In the genomic region with DNA sequence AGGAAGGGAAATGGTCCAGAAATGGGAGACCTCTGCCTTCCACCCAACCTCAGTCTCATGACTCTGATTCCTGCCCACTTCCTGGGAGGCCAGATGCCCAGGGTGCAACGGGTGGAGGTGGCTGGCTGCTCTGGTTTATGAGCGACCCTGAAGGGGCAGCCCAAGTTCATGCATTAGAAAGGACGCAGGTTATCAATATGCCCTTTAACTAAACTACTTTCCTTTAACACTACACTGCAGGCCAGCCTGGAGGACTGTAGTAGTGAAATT, we compare ENCODE assay signal across 9 mouse cellular contexts. TPM values are rescaled to one million over a fixed set of nuclear protein-coding genes. Genes with fewer than 3 reads are reported as not detected.
A peak's percentile ranks its signal among the peaks of the same experiment; 100 is the strongest.
DNase-seq lines count a peak whose midpoint lies in the region; ATAC-seq and TF ChIP-seq lines count a peak whose summit lies in the region.
"Had no signal": no experiment of that assay in that cellular context is flagged by ENCODE, and none has a peak within 500 bp of the region (broad histone marks: within the 10 kb centered on the region; RNA-seq: fewer than 3 reads in every experiment).

No protein-coding gene starts in this region.

- TF ChIP-seq CTCF in forebrain, postnatal 0 days (IDR thresholded peaks at IDR 0.05; ENCODE audit: low read depth), result no peak
- TF ChIP-seq CTCF in small intestine, adult 2 months (IDR thresholded peaks at IDR 0.05; ENCODE audit: extremely low read depth, insufficient read length, insufficient replicate concordance, low read depth, low read length), result no peak

- peak overlapping the region; percentile 93 for H3K4me2 ChIP-seq in neural tube, embryonic 11.5 days (ENCODE audit: low read depth)
- peak overlapping the region; percentile 71 for H3K4me2 ChIP-seq in forebrain, postnatal 0 days (ENCODE audit: low read depth)
- peak overlapping the region; percentile 79 for H3K4me2 ChIP-seq in limb, embryonic 11.5 days (ENCODE audit: low read depth, severe bottlenecking)

- no peak for ATAC-seq in neural tube, embryonic 11.5 days (ENCODE audit: insufficient read depth, low FRiP score, low TSS enrichment)
- no peak for ATAC-seq in forebrain, postnatal 0 days
- ATAC-seq in limb, embryonic 11.5 days (ENCODE audit: insufficient number of reproducible peaks, low FRiP score, low TSS enrichment, low read depth), result no peak

- H3K9ac ChIP-seq in neural tube, embryonic 11.5 days (ENCODE audit: low read length), result peak overlapping the region; percentile 14; the same call in 1 of the 2 replicates
- peak overlapping the region; percentile 87 for H3K9ac ChIP-seq in forebrain, postnatal 0 days
- H3K9ac ChIP-seq in limb, embryonic 11.5 days (ENCODE audit: low read length), result peak overlapping the region; percentile 74; the same call in 1 of the 2 replicates

- TF ChIP-seq POLR2A in small intestine, adult 2 months (IDR thresholded peaks at IDR 0.05; ENCODE audit: low read depth, low read length), result no peak; the same call in none of the 2 replicates

- no peaks in the 10 kb centered on the region for H3K9me3 ChIP-seq in neural tube, embryonic 11.5 days (ENCODE audit: control insufficient read depth, low read length)
- H3K9me3 ChIP-seq in forebrain, postnatal 0 days (ENCODE audit: low read length), result no peaks in the 10 kb centered on the region
- no peaks in the 10 kb centered on the region for H3K9me3 ChIP-seq in limb, embryonic 11.5 days (ENCODE audit: control insufficient read depth, low read length)

- H3K36me3 ChIP-seq in neural tube, embryonic 11.5 days (ENCODE audit: control insufficient read depth, insufficient read depth, low read length), result peaks cover 9% of the 10 kb centered on the region
- H3K36me3 ChIP-seq in forebrain, postnatal 0 days (ENCODE audit: insufficient read depth), result peaks cover 25% of the 10 kb centered on the region
- H3K36me3 ChIP-seq in limb, embryonic 11.5 days (ENCODE audit: control insufficient read depth, insufficient read depth, low read length), result no peaks in the 10 kb centered on the region; the same call in 1 of the 2 replicates
- peaks cover 38% of the 10 kb centered on the region for H3K36me3 ChIP-seq in small intestine, adult 2 months (ENCODE audit: control insufficient read depth, insufficient read depth, low read length)

- no peak for DNase-seq in neural tube, embryonic 11.5 days (ENCODE audit: low spot score)
- DNase-seq in neural tube, embryonic 10.5 days (ENCODE audit: extremely low spot score, low spot score), result no peak
- DNase-seq in forebrain, postnatal 0 days, result no peak
- no peak for DNase-seq in limb, embryonic 11.5 days (ENCODE audit: low spot score)
- no peak for DNase-seq in frontal cortex, postnatal 14 days (ENCODE audit: low spot score in 2 of 2)
- DNase-seq in cerebellum, postnatal 10 days, result no peak
- no peak for DNase-seq in c-Kit-positive CD71-positive TER-119-positive erythroid progenitor cells, embryonic 14.5 days (ENCODE audit: low spot score)
- DNase-seq: adrenal gland, adult 8-10 months had no signal

- no peak overlapping the region for H3K27ac ChIP-seq in neural tube, embryonic 11.5 days (ENCODE audit: low read depth, low read length)
- H3K27ac ChIP-seq in forebrain, postnatal 0 days (ENCODE audit: low read depth, low read length), result no peak overlapping the region
- no peak overlapping the region for H3K27ac ChIP-seq in limb, embryonic 11.5 days (replicated peaks; ENCODE audit: low read depth, low read length)
- peak overlapping the region; percentile 90 for H3K27ac ChIP-seq in small intestine, adult 2 months (ENCODE audit: insufficient read depth, low read depth, low read length)

- peaks cover 21% of the 10 kb centered on the region for H3K4me1 ChIP-seq in neural tube, embryonic 11.5 days (ENCODE audit: control insufficient read depth, insufficient read depth, low read length)
- peaks cover 19% of the 10 kb centered on the region for H3K4me1 ChIP-seq in forebrain, postnatal 0 days (ENCODE audit: insufficient read depth)
- H3K4me1 ChIP-seq in limb, embryonic 11.5 days (ENCODE audit: control insufficient read depth, insufficient read depth, low read length), result peaks cover 8% of the 10 kb centered on the region
- peaks cover 3% of the 10 kb centered on the region; the same call in 1 of the 2 replicates for H3K4me1 ChIP-seq in small intestine, adult 2 months (ENCODE audit: control insufficient read depth, insufficient read depth, insufficient read length, low read length)

- peak overlapping the region; percentile 91 for H3K4me3 ChIP-seq in neural tube, embryonic 11.5 days (ENCODE audit: low read depth, low read length)
- H3K4me3 ChIP-seq in forebrain, postnatal 0 days (ENCODE audit: low read depth, low read length), result peak overlapping the region; percentile 91
- peak overlapping the region; percentile 89 for H3K4me3 ChIP-seq in limb, embryonic 11.5 days (ENCODE audit: low read depth, low read length)
- peak overlapping the region; percentile 97 for H3K4me3 ChIP-seq in small intestine, adult 2 months (ENCODE audit: low read depth, low read length)

- WGBS in neural tube, embryonic 11.5 days, result 44% methylated on average over 3 of the region's 3 CpGs
- 30% methylated on average over 3 of the region's 3 CpGs for WGBS in forebrain, postnatal 0 days
- 38% methylated on average over 3 of the region's 3 CpGs for WGBS in limb, embryonic 11.5 days
- WGBS in small intestine, adult 2 months, result 10% methylated on average over 3 of the region's 3 CpGs

- H3K27me3 ChIP-seq in neural tube, embryonic 11.5 days (ENCODE audit: control insufficient read depth, insufficient read depth, low read length), result no peaks in the 10 kb centered on the region
- no peaks in the 10 kb centered on the region for H3K27me3 ChIP-seq in forebrain, postnatal 0 days (ENCODE audit: insufficient read depth, low read length)
- no peaks in the 10 kb centered on the region for H3K27me3 ChIP-seq in limb, embryonic 11.5 days (ENCODE audit: control insufficient read depth, insufficient read depth, low read length)
- H3K27me3 ChIP-seq in small intestine, adult 2 months (ENCODE audit: control insufficient read depth, insufficient read depth, low read length), result no peaks in the 10 kb centered on the region

RNA-seq across cellular contexts. Expression of gene C2cd2l, which starts 1.3 kb away (rescaled TPM):
- polyA plus RNA-seq in neural tube, embryonic 11.5 days (2014; fragmentation: Nextera tagmentation; extraction: Ambion mirVana), result 14.9 and 17.1 TPM in 2 replicates
- total RNA-seq in forebrain, postnatal 0 days (2014; rRNA removed), result 42.9 and 54.2 TPM in 2 replicates
- 26.2 and 33.2 TPM in 2 replicates for polyA plus RNA-seq in forebrain, postnatal 0 days (2015; fragmentation: Nextera tagmentation; extraction: Ambion mirVana)
- polyA plus RNA-seq in limb, embryonic 11.5 days (2014; fragmentation: Nextera tagmentation; extraction: Ambion mirVana), result 6.5 and 7.6 TPM in 2 replicates
- 113 and 257 TPM in 2 replicates for polyA plus RNA-seq in small intestine, adult 2 months (2012; rRNA removed)

RNA-seq across cellular contexts. Expression of gene Dpagt1, which starts 7.1 kb away (rescaled TPM):
- 47.6 and 48.6 TPM in 2 replicates for polyA plus RNA-seq in neural tube, embryonic 11.5 days (2014; fragmentation: Nextera tagmentation; extraction: Ambion mirVana)
- 17.7 and 18.3 TPM in 2 replicates for total RNA-seq in forebrain, postnatal 0 days (2014; rRNA removed)
- polyA plus RNA-seq in forebrain, postnatal 0 days (2015; fragmentation: Nextera tagmentation; extraction: Ambion mirVana), result 30.1 and 30.6 TPM in 2 replicates
- polyA plus RNA-seq in limb, embryonic 11.5 days (2014; fragmentation: Nextera tagmentation; extraction: Ambion mirVana), result 52.3 and 55.8 TPM in 2 replicates
- 27.7 and 47.4 TPM in 2 replicates for polyA plus RNA-seq in small intestine, adult 2 months (2012; rRNA removed)

RNA-seq across cellular contexts. Expression of gene Hinfp, which starts 13.3 kb away (rescaled TPM):
- polyA plus RNA-seq in neural tube, embryonic 11.5 days (2014; fragmentation: Nextera tagmentation; extraction: Ambion mirVana), result 23.6 and 26.9 TPM in 2 replicates
- 24.4 and 29.5 TPM in 2 replicates for total RNA-seq in forebrain, postnatal 0 days (2014; rRNA removed)
- 10.7 and 14.2 TPM in 2 replicates for polyA plus RNA-seq in forebrain, postnatal 0 days (2015; fragmentation: Nextera tagmentation; extraction: Ambion mirVana)
- polyA plus RNA-seq in limb, embryonic 11.5 days (2014; fragmentation: Nextera tagmentation; extraction: Ambion mirVana), result 19.5 and 28.4 TPM in 2 replicates
- 20.6 and 20.8 TPM in 2 replicates for polyA plus RNA-seq in small intestine, adult 2 months (2012; rRNA removed)

RNA-seq across cellular contexts. Expression of gene H2afx, which starts 15.7 kb away (rescaled TPM):
- 366 and 382 TPM in 2 replicates for polyA plus RNA-seq in neural tube, embryonic 11.5 days (2014; fragmentation: Nextera tagmentation; extraction: Ambion mirVana)
- total RNA-seq in forebrain, postnatal 0 days (2014; rRNA removed), result 97.8 and 109 TPM in 2 replicates
- polyA plus RNA-seq in forebrain, postnatal 0 days (2015; fragmentation: Nextera tagmentation; extraction: Ambion mirVana), result 143 and 149 TPM in 2 replicates
- polyA plus RNA-seq in limb, embryonic 11.5 days (2014; fragmentation: Nextera tagmentation; extraction: Ambion mirVana), result 507 and 525 TPM in 2 replicates
- 180 and 255 TPM in 2 replicates for polyA plus RNA-seq in small intestine, adult 2 months (2012; rRNA removed)

RNA-seq across cellular contexts. Expression of gene Hmbs, which starts 25.3 kb away (rescaled TPM):
- polyA plus RNA-seq in neural tube, embryonic 11.5 days (2014; fragmentation: Nextera tagmentation; extraction: Ambion mirVana), result 139 and 140 TPM in 2 replicates
- total RNA-seq in forebrain, postnatal 0 days (2014; rRNA removed), result 38.1 and 38.6 TPM in 2 replicates
- 53.3 and 55.0 TPM in 2 replicates for polyA plus RNA-seq in forebrain, postnatal 0 days (2015; fragmentation: Nextera tagmentation; extraction: Ambion mirVana)
- 145 and 153 TPM in 2 replicates for polyA plus RNA-seq in limb, embryonic 11.5 days (2014; fragmentation: Nextera tagmentation; extraction: Ambion mirVana)
- polyA plus RNA-seq in small intestine, adult 2 months (2012; rRNA removed), result 37.0 and 44.0 TPM in 2 replicates

Comparison
In these comparisons a context has a peak if more than half of its experiments do, and no peak if none do; other contexts are left out.
1. H3K9ac ChIP-seq: peak in every context shown above with its lines; median percentile 87 in forebrain, postnatal 0 days; 74 in limb, embryonic 11.5 days; 14 in neural tube, embryonic 11.5 days.